Mouse (Mus musculus): ENCODE results near the gene Olfr912. TPM values are rescaled to one million over a fixed set of nuclear protein-coding genes. Genes with fewer than 3 reads are reported as not detected.

Gene Olfr912
- polyA plus RNA-seq (2021) = not detected

- H3K27me3 ChIP-seq = no peaks in the 10 kb centered on the region
- POLR2A ChIA-PET = no interaction called here
- in situ Hi-C loops (cut with MboI; ENCODE audit: low pct_unique_long_range_greater_than_20kb) = no loop called here
- DNase-seq (ENCODE audit: low read depth, low spot score) = no peak
- TF ChIP-seq CTCF (IDR thresholded peaks at IDR 0.05) = no peak
- ATAC-seq = no peak
- CTCF ChIA-PET = no interaction called here
Observed at GRCm38 (mm10) chr9:38579878-38580277, at the start of gene Olfr912. Gene Olfr912, plus strand, starts transcription at chr9:38580178.

GRCm38 (mm10) chr9:38537549-38537948 is 42.4 kb upstream of the Olfr912 start, which contains the start of gene Olfr910:
Gene Olfr910, plus strand, starts transcription at chr9:38537849.
- ATAC-seq = no peak
- no peak for TF ChIP-seq CTCF (IDR thresholded peaks at IDR 0.05)
- CTCF ChIA-PET = no interaction called here
- in situ Hi-C loops (cut with MboI; ENCODE audit: low pct_unique_long_range_greater_than_20kb) = no loop called here
- no peaks in the 10 kb centered on the region for H3K27me3 ChIP-seq
- no peak for DNase-seq (ENCODE audit: low read depth, low spot score)
- POLR2A ChIA-PET = no interaction called here

GRCm38 (mm10) chr9:38591056-38591455 is 11.1 kb downstream of the Olfr912 start:
- no peak for DNase-seq (ENCODE audit: low read depth, low spot score)
- no peaks in the 10 kb centered on the region for H3K27me3 ChIP-seq
- in situ Hi-C loops (cut with MboI; ENCODE audit: low pct_unique_long_range_greater_than_20kb) = no loop called here
- CTCF ChIA-PET = interaction anchor here (0.9 kb wide), 1 partner anchor 9 kb away, joined by 3 read pairs; no protein-coding TSS in a partner anchor
- TF ChIP-seq CTCF (IDR thresholded peaks at IDR 0.05) = no peak
- ATAC-seq = no peak
- POLR2A ChIA-PET = no interaction called here

- no peaks in the 10 kb centered on the region for H3K27me3 ChIP-seq
- ATAC-seq (no peak), DNase-seq (ENCODE audit: low read depth, low spot score) (no peak)
- ChIA-PET CTCF (no interaction called here), POLR2A (no interaction called here)
- no peak for TF ChIP-seq CTCF (IDR thresholded peaks at IDR 0.05)
- in situ Hi-C loops (cut with MboI; ENCODE audit: low pct_unique_long_range_greater_than_20kb) = no loop called here
Observed at GRCm38 (mm10) chr9:38592459-38592858, 12.5 kb downstream of the Olfr912 start, which contains the start of gene Olfr913. Gene Olfr913, plus strand, starts transcription at chr9:38592759.

DNA sequence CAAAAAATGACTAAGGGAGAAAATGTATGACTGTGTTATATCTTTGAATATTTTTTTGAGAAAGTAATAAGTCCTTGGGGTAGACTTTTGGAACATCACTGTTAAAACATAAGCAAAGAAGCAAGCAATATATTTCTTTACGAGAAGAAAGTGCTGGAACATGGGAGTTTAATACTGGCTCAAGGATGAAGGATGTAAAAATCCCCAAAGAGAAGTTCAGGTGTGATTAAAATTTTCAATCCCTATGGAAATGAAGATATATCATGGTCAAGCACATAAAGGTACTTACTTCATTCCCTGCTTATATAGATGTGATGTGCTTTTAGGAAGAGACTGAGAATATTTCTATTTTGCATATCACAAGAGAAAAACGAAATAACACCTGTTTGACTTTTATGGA is 24.8 kb downstream of the Olfr912 start, which contains the start of gene Olfr914:
Gene Olfr914, plus strand, starts transcription at position 301 of the 400 bp plus-strand sequence.
- ATAC-seq (no peak), DNase-seq (ENCODE audit: low read depth, low spot score) (no peak)
- in situ Hi-C loops (cut with MboI; ENCODE audit: low pct_unique_long_range_greater_than_20kb) = no loop called here
- ChIA-PET POLR2A (no interaction called here), CTCF (no interaction called here)
- no peak for TF ChIP-seq CTCF (IDR thresholded peaks at IDR 0.05)
- no peaks in the 10 kb centered on the region for H3K27me3 ChIP-seq

DNA sequence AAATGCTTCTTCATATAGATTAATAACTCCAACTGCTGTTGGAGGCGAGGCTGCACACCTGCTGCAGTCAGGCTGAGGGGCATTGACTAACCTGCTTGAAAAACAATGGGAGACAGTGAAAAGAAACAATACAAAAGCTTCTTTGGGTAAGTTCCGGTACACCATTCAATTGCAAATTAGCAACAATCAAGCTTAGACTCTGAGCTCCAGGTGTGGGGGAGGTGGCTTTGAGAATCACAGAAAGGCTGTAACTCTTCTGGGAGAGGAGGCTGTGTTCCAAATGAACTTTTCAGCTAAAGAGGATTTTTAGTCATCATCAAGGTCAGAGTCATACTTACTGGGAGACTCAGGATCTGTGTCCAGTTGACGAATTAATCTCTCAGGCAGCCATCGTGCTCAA is 52.4 kb downstream of the Olfr912 start:
- in situ Hi-C loops (cut with MboI; ENCODE audit: low pct_unique_long_range_greater_than_20kb) = no loop called here
- POLR2A ChIA-PET = no interaction called here
- CTCF ChIA-PET = no interaction called here
- DNase-seq (ENCODE audit: low read depth, low spot score) (no peak), ATAC-seq (no peak)
- H3K27me3 ChIP-seq = no peaks in the 10 kb centered on the region
- no peak for TF ChIP-seq CTCF (IDR thresholded peaks at IDR 0.05)

Other genes starting within 250 kb of the Olfr912 start
- gene Olfr898, start 231.8 kb upstream of the Olfr912 start, polyA plus RNA-seq (2021) = not detected
- not detected for gene Olfr250, start 213.3 kb upstream of the Olfr912 start, polyA plus RNA-seq (2021)
- gene Olfr251, start 203.1 kb upstream of the Olfr912 start, polyA plus RNA-seq (2021) = not detected
- not detected for gene Olfr147, start 178.5 kb upstream of the Olfr912 start, polyA plus RNA-seq (2021)
- gene Olfr901, start 150.7 kb upstream of the Olfr912 start, polyA plus RNA-seq (2021) = not detected
- not detected for gene Olfr902, start 132.5 kb upstream of the Olfr912 start, polyA plus RNA-seq (2021)
- not detected for gene Olfr904, start 117.0 kb upstream of the Olfr912 start, polyA plus RNA-seq (2021)
- 0.05 TPM for gene Olfr905, start 109.1 kb upstream of the Olfr912 start, polyA plus RNA-seq (2021)
- gene Olfr906, start 93.1 kb upstream of the Olfr912 start, polyA plus RNA-seq (2021) = not detected
- not detected for gene Olfr907, start 84.4 kb upstream of the Olfr912 start, polyA plus RNA-seq (2021)
- not detected for gene Olfr911-ps1, start 58.6 kb upstream of the Olfr912 start, polyA plus RNA-seq (2021)
- gene Olfr910, start 42.3 kb upstream of the Olfr912 start, polyA plus RNA-seq (2021) = not detected
- gene Olfr913, start 12.6 kb downstream of the Olfr912 start, polyA plus RNA-seq (2021) = not detected
- not detected for gene Olfr914, start 24.9 kb downstream of the Olfr912 start, polyA plus RNA-seq (2021)
- gene Olfr916, start 79.7 kb downstream of the Olfr912 start, polyA plus RNA-seq (2021) = not detected
- not detected for gene Olfr917, start 85.7 kb downstream of the Olfr912 start, polyA plus RNA-seq (2021)
- not detected for gene Olfr918, start 94.4 kb downstream of the Olfr912 start, polyA plus RNA-seq (2021)
- not detected for gene Olfr919, start 123.5 kb downstream of the Olfr912 start, polyA plus RNA-seq (2021)
- gene Vwa5a, start 138.1 kb downstream of the Olfr912 start, polyA plus RNA-seq (2021) = 61.4 TPM
- gene Olfr920, start 172.1 kb downstream of the Olfr912 start, polyA plus RNA-seq (2021) = 0.33 TPM
- not detected for gene Olfr921, start 192.9 kb downstream of the Olfr912 start, polyA plus RNA-seq (2021)
- gene Olfr922, start 234.4 kb downstream of the Olfr912 start, polyA plus RNA-seq (2021) = not detected
- gene Olfr923, start 246.4 kb downstream of the Olfr912 start, polyA plus RNA-seq (2021) = not detected